Mouse (Mus musculus) testis, adult 2 months (tissue): ENCODE results near the gene Vav1.

Experiments used
- CTCF ChIP-seq: fragments of 200-500 bp; IDR thresholded peaks from 2 replicates; pipeline ENCODE4 v1.5.1; 2012; ENCODE audit warnings: low read depth, mild to moderate bottlenecking, inconsistent platforms, low read length, moderate library complexity; ENCODE audit not compliant: control insufficient read depth, insufficient read depth, insufficient replicate concordance
- POLR2A ChIP-seq: fragments of 200-500 bp; IDR thresholded peaks from 2 replicates; pipeline ENCODE4 v1.6.1; 2012; ENCODE audit warnings: low read depth, mild to moderate bottlenecking, inconsistent platforms, low read length, moderate library complexity; ENCODE audit not compliant: control insufficient read depth

- TF ChIP-seq CTCF (no peak), POLR2A (no peak)
These were observed 14.1 kb downstream of the Vav1 start for GRCm38 (mm10) chr17:57292968-57293367.
